Mouse (Mus musculus): ENCODE results near the gene Gm20403.
"Not testable (repeated sequence)": the region's sequence is repeated elsewhere in the genome, so short reads cannot be mapped to it uniquely, and the experiment has no call there.

The Gm20403 gene

GRCm38 (mm10) chr12:54986052-54986717 lies at the start of gene Gm20403:
Gene Gm20403 (minus strand): TSS chr12:54986529.
- peak; percentile 99 for DNase-seq

GRCm38 (mm10) chr12:55027088-55027487 lies 40.8 kb upstream of the Gm20403 start:
- DNase-seq = peak; percentile 28

- DNase-seq = peak; percentile 4
Observed at GRCm38 (mm10) chr12:55023284-55023683, 37.0 kb upstream of the Gm20403 start.

GRCm38 (mm10) chr12:55019421-55019877 lies 33.1 kb upstream of the Gm20403 start:
- DNase-seq = peak; percentile 82

GRCm38 (mm10) chr12:55017119-55017721 lies 30.9 kb upstream of the Gm20403 start:
- DNase-seq = peak; percentile 52

- DNase-seq = peak; percentile 37
Observed at GRCm38 (mm10) chr12:55016339-55017118, 30.2 kb upstream of the Gm20403 start.

- peak; percentile 61 for DNase-seq
Observed at GRCm38 (mm10) chr12:55015428-55015827, 29.1 kb upstream of the Gm20403 start.

- peak; percentile 49 for DNase-seq
Observed at GRCm38 (mm10) chr12:55013626-55014398, 27.5 kb upstream of the Gm20403 start, which contains the start of gene Baz1a. Gene Baz1a (minus strand): TSS chr12:55014348.

GRCm38 (mm10) chr12:55013031-55013430 lies 26.7 kb upstream of the Gm20403 start:
- DNase-seq = peak; percentile 33

- peak; percentile 31 for DNase-seq
Observed at GRCm38 (mm10) chr12:55007361-55008008, 21.2 kb upstream of the Gm20403 start.

- peak; percentile 60 for DNase-seq
Observed at GRCm38 (mm10) chr12:55006071-55006470, 19.7 kb upstream of the Gm20403 start.

- DNase-seq = peak; percentile 63
Observed at GRCm38 (mm10) chr12:55004396-55004795, 18.1 kb upstream of the Gm20403 start.

- peak; percentile 4 for DNase-seq
Observed at GRCm38 (mm10) chr12:55003843-55004242, 17.5 kb upstream of the Gm20403 start.

GRCm38 (mm10) chr12:55002532-55002931 lies 16.2 kb upstream of the Gm20403 start:
- DNase-seq = not testable (repeated sequence)

GRCm38 (mm10) chr12:54999016-54999690 lies 12.8 kb upstream of the Gm20403 start:
- peak; percentile 97 for DNase-seq

GRCm38 (mm10) chr12:54998411-54998810 lies 12.1 kb upstream of the Gm20403 start:
- peak; percentile 77 for DNase-seq

GRCm38 (mm10) chr12:54996979-54997474 lies 10.7 kb upstream of the Gm20403 start:
- peak; percentile 28 for DNase-seq

GRCm38 (mm10) chr12:54995965-54996364 lies 9.6 kb upstream of the Gm20403 start:
- DNase-seq = peak; percentile 49

GRCm38 (mm10) chr12:54994418-54994817 lies 8.1 kb upstream of the Gm20403 start:
- DNase-seq = peak; percentile 59

GRCm38 (mm10) chr12:54994068-54994386 lies 7.7 kb upstream of the Gm20403 start:
- DNase-seq = no peak
